Mouse (Mus musculus) layer of hippocampus, adult 2 months (tissue): ENCODE results near the gene Prkaa1. TPM values are rescaled to one million over a fixed set of nuclear protein-coding genes. Genes with fewer than 3 reads are reported as not detected.

ENCODE experiments used
- DNase-seq, 2 experiments: peaks; one replicate each; pipeline ENCODE4 v3.0.0; 2022; ENCODE audit warnings: low spot score in 2 of 2
- H3K27ac ChIP-seq: fragments of 200-600 bp; 2 replicates; pipeline ENCODE4 v1.8.1; 2022
- H3K4me3 ChIP-seq: fragments of 200-600 bp; 2 replicates; pipeline ENCODE4 v1.8.1; 2022; ENCODE audit warnings: mild to moderate bottlenecking
- CTCF ChIP-seq: fragments of 200-600 bp; conservative IDR thresholded peaks from 2 replicates; pipeline ENCODE4 v1.8.1; 2022; ENCODE audit warnings: antibody characterized with exemption, mild to moderate bottlenecking, moderate library complexity
- long read RNA-seq, 2 experiments: library from polyadenylated mRNA; stranded (forward); transcript quantifications; one replicate each; pipeline ENCODE4 v2.0.0; 2021; ENCODE audit warnings: borderline mapping rate in 2 of 2
- total RNA-seq, 2 experiments: library from RNA; stranded (reverse); gene quantifications; 2 replicates each; pipeline ENCODE4 v1.2.3; 2021

Gene Prkaa1
- 10 to 100 TPM; 24.3 to 24.8 TPM for total RNA-seq
- long read RNA-seq, experiment 1, full-length matches to known transcripts: 13 of 22 reads
- long read RNA-seq, experiment 1, partial matches to known transcripts: 1 of 22 reads
- long read RNA-seq, experiment 1, other reads (novel, unspliced or antisense): 8 of 22 reads
- long read RNA-seq, experiment 2, full-length matches to known transcripts: 16 of 29 reads
- long read RNA-seq, experiment 2, partial matches to known transcripts: 4 of 29 reads
- long read RNA-seq, experiment 2, other reads (novel, unspliced or antisense): 9 of 29 reads

- peak; percentile 33 to 66 for DNase-seq
- Histone ChIP-seq H3K4me3 (peak within 1 kb of the TSS; percentile 93), H3K27ac (peak within 1 kb of the TSS; percentile 98)
- peak; percentile 60 for TF ChIP-seq CTCF
These were observed at the start of gene Prkaa1 for GRCm38 (mm10) chr15:5143361-5144020. Gene Prkaa1 (plus strand): TSS chr15:5143861.

DNA sequence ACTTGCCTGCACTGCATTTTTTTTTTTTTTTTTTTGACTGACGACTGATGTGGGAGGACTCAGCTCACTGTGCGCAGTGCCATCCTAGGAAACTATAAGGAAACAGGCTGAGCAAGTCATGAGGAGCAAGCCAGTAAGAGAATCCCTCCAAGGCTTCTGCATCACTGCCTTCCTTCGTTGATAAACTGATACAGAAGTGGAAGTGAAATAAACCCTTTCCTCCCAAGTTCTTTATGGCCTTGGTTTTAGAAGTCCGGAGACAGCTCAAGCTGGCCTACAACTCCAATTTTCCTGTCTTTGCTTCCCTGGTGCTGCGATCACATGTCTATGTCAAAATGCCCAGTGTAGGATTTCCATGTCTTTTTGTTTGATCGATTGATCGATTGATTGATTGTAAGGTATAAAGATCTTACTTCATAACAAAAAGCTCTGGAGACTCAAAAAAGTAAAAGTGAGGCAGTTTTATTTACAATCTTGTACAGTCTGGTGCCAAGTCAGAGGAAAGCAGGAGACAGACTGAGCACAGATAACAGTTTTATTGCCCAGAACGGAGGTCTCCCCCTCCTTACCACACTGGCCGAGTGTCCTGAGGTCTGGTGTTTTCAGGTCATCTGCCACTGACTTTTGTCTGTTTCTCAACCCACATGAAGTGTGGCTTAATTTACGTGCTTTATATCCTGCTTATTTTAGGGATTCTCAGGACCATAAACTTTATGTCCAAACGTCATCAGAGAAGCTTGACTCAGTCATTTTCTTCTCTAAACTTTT is 47.9 kb upstream of the Prkaa1 start:
- Histone ChIP-seq H3K4me3 (no peak overlapping the region), H3K27ac (no peak overlapping the region)
- no peak for TF ChIP-seq CTCF
- DNase-seq: no peak

GRCm38 (mm10) chr15:5097376-5097775 is 46.3 kb upstream of the Prkaa1 start:
- no peak for DNase-seq
- Histone ChIP-seq H3K4me3 (no peak overlapping the region), H3K27ac (no peak overlapping the region)
- TF ChIP-seq CTCF: no peak

DNA sequence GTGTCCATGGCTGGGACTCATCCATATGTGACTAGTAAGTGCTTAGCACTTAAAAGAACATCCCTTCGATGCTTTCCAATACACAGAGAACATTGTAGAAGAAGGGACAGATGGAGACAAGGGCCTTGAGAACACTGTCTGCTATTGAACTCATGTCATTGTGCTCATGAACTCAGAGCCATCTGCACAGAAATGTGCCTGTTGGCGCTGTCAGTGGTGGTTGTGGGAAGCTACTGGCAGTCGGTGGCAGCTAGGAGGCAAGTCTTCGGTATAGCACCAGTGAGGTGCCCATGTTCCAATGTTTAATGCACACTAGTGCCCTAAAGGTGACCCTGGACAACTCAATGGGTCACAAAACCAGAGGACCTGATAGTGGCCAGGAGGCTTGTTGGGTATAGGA is 41.3 kb upstream of the Prkaa1 start:
- H3K27ac ChIP-seq: peak overlapping the region; percentile 72; the same call in 1 of the 2 replicates
- TF ChIP-seq CTCF: peak; percentile 58
- H3K4me3 ChIP-seq: no peak overlapping the region
- DNase-seq: peak in 1 of 2 experiments; percentile 57

DNA sequence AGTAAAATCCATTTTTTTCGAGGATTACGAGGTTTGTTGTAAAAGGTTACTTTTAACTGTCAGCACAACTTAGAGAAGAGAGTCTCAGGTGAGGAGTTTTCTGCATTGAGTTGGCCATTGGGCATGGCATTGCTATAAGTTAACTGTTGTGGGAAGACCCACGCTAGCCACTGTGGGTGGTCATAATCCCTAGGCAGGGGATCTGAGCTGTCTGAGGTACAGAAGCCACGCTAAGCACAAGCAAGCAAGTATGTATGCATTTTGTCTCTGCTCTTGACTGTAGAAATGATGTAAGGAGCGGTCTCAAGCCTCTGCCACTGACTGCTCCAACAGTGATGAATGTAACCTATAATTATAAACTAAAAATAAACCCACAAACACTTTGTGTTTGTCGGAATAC is 37.8 kb upstream of the Prkaa1 start:
- no peak for DNase-seq
- TF ChIP-seq CTCF: no peak
- Histone ChIP-seq H3K27ac (peak overlapping the region; percentile 24; the same call in 1 of the 2 replicates), H3K4me3 (no peak overlapping the region)

DNA sequence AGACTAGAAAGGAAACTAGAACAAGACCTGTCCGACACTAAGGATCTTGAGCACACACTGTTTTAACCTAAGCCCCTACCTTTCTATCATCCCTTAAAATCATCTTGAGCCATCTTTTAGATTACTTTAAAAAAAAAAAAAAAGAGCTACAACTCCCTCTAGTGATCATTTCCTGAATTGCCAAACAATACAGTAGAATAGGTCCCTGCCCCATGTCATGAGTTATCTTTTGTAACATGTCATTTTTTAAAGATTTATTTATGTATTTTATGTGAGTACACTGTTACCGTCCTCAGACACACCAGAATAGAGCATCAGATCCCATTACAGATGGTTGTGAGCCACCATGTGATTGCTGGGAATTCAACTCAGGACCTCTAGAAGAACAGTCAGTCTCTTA is 37.4 kb upstream of the Prkaa1 start:
- DNase-seq: no peak
- Histone ChIP-seq H3K4me3 (no peak overlapping the region), H3K27ac (peak overlapping the region; percentile 24; the same call in 1 of the 2 replicates)
- peak; percentile 87 for TF ChIP-seq CTCF

DNA sequence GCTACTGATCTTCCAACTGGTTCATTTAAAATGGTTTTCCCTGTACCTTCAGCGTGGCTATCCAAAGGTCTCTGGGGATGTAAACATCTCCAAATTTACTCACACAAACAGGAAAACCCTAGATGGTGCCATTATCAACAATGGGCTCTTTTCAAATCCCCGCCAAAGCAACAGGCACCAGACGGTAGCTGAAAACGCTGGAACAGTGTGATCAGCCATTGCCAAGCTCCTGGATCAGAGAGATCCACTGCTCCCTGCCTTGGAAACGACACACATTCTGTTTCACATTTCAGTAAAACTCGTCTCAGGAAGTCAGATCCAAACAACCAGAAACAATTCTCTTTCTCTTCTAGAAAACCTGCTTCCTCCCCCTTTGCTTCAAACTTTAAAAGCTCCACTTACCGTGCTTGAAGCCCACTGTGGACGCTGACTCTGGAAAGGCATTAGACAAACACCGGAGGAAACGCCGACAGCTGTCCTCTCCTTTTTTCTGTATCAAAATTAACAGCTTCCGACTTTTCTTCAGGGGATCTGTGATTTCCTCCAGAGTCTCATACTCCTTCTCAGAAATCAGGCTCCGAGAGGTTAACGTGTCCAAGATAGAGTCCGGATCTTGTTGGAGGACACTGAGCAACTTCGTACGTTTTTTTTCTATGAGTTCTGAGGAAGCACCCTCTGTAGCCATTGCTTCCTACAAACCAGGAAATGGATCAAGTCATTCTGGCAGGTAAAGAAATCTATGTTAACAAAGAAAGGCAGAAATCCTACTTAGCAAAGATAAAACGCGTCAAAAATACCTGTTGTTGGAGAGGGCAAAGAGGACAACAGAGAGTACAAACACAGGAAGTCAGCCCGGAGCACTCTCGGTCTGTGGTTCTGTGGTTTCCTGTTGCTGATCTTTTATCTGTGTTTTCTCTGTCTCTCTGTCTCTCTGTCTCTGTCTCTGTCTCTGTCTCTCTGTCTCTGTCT is 35.7 kb upstream of the Prkaa1 start, which contains the start of gene Card6:
Card6 (minus strand) TSS at position 854 of the 969 bp plus-strand sequence.
- peak in 1 of 2 experiments; percentile 42 for DNase-seq
- TF ChIP-seq CTCF: no peak
- Histone ChIP-seq H3K4me3 (peak within 1 kb of the TSS; percentile 49), H3K27ac (peak within 1 kb of the TSS; percentile 91)

DNA sequence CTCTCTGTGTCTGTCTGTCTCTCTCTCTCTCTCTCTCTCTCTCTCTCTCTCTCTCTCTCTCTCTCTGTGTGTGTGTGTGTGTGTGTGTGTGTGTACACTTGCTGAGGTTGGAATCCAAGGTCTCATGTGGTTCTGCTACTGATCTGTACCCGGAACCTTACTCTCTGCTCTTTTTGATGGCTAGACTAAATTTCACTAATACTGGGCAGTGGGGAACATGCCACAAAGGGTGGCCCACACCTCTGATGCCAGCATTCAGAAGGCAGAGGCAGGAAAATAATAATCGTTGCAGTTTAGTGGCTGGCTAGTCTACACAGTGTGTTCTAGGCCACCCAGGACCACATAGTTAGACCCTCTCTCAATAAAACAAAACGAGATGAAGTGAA is 35.0 kb upstream of the Prkaa1 start:
- peak overlapping the region; percentile 72; the same call in 1 of the 2 replicates for H3K27ac ChIP-seq
- no peak for TF ChIP-seq CTCF
- no peak overlapping the region; the same call in 1 of the 2 replicates for H3K4me3 ChIP-seq
- DNase-seq: no peak

DNA sequence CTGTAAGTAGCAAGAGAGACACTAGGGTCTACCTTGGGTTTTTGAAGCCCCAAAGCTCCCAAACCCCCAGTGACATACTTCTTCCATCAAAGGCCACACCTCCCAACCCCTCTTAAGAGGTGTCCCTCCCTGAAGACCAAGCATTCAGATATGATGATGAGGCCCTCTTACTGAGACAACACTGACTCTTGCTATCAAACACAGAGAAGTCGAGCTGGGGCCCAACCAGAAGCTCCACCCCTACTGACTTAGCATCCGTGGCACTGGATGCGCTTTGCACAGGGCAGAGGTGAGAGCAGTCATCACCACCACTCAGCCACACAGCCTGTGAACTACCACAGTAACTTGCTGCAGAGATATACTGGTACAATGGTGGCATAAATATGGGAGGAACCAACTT is 31.0 kb upstream of the Prkaa1 start:
- Histone ChIP-seq H3K27ac (no peak overlapping the region), H3K4me3 (no peak overlapping the region)
- DNase-seq: no peak
- no peak for TF ChIP-seq CTCF

- no peak for TF ChIP-seq CTCF
- DNase-seq: no peak
- Histone ChIP-seq H3K27ac (peak overlapping the region; percentile 95), H3K4me3 (peak overlapping the region; percentile 94; the same call in 1 of the 2 replicates)
These were observed 28.5 kb upstream of the Prkaa1 start for GRCm38 (mm10) chr15:5115173-5115572.

- H3K4me3 ChIP-seq: peak within 1 kb of the TSS; percentile 94
- peak; percentile 98 to 99 for DNase-seq
- TF ChIP-seq CTCF: peak; percentile 86
These were observed 27.2 kb upstream of the Prkaa1 start, which contains the start of gene Rpl37 for GRCm38 (mm10) chr15:5116270-5117030. Gene Rpl37 (plus strand): TSS chr15:5116645.

More at GRCm38 (mm10) chr15:5116270-5117030, 27.2 kb upstream of the Prkaa1 start, which contains the start of gene Rpl37:
- peak within 1 kb of the TSS; percentile 95 for H3K27ac ChIP-seq
